Mouse (Mus musculus): ENCODE measurements around the gene Trf.

GRCm38 (mm10) chr9:103213631-103214030, 16.6 kb downstream of the Trf start:
- TF ChIP-seq CTCF (IDR thresholded peaks at IDR 0.05; ENCODE audit: low read depth, low read length) (no peak), POLR2A (IDR thresholded peaks at IDR 0.05; ENCODE audit: insufficient read depth, low read length) (no peak)

Data from ES-Bruce4 (cell line).